Mouse (Mus musculus) embryonic facial prominence, embryonic 15.5 days (tissue): ENCODE data around the gene Mynn. TPM values are rescaled to one million over a fixed set of nuclear protein-coding genes. Genes with fewer than 3 reads are reported as not detected.

Experiments
- ATAC-seq: fragments of 200-750 bp; cut with Nextera tagmentation; 2 replicates; pipeline ENCODE4 v1.8.0; 2017; ENCODE audit warnings: low read depth, moderate TSS enrichment; ENCODE audit not compliant: insufficient number of reproducible peaks, low FRiP score, low TSS enrichment
- H3K27ac ChIP-seq: fragments of 300-500 bp; sonication (generic); replicated peaks from 2 replicates; pipeline ENCODE4 v1.5.1; 2015; ENCODE audit warnings: mild to moderate bottlenecking, inconsistent platforms
- H3K27me3 ChIP-seq: fragments of 300-500 bp; sonication (generic); 2 replicates; pipeline ENCODE4 v1.6.1; 2015; ENCODE audit warnings: inconsistent platforms
- H3K36me3 ChIP-seq: fragments of 300-500 bp; sonication (generic); 2 replicates; pipeline ENCODE4 v1.6.1; 2015; ENCODE audit warnings: mild to moderate bottlenecking, inconsistent platforms
- H3K4me1 ChIP-seq: fragments of 300-500 bp; sonication (generic); 2 replicates; pipeline ENCODE4 v1.6.1; 2015; ENCODE audit warnings: inconsistent platforms
- H3K4me2 ChIP-seq: fragments of 300-500 bp; sonication (generic); replicated peaks from 2 replicates; pipeline ENCODE4 v1.6.1; 2015; ENCODE audit warnings: mild to moderate bottlenecking, inconsistent platforms
- H3K4me3 ChIP-seq: fragments of 300-500 bp; sonication (generic); replicated peaks from 2 replicates; pipeline ENCODE4 v1.5.1; 2015; ENCODE audit warnings: mild to moderate bottlenecking, inconsistent platforms
- H3K9ac ChIP-seq: fragments of 300-500 bp; sonication (generic); 2 replicates; pipeline ENCODE4 v1.6.1; 2015; ENCODE audit warnings: inconsistent platforms
- H3K9me3 ChIP-seq: fragments of 300-500 bp; sonication (generic); replicated peaks from 2 replicates; pipeline ENCODE4 v1.6.1; 2016; ENCODE audit warnings: inconsistent platforms
- WGBS: fragments of 180-500 bp; shearing (Covaris S2); methylation state at CpG from one replicate; pipeline ENCODE4 v1.1.7; 2015; 5-methylcytosine and 5-hydroxymethylcytosine counted together
- polyA plus RNA-seq: library from polyadenylated mRNA; unstranded; fragments of >200 nt; fragmentation: Nextera tagmentation; extraction: Ambion mirVana; gene quantifications from 2 replicates; pipeline ENCODE4 v1.2.1, GENCODE M21; 2015

Gene Mynn
- polyA plus RNA-seq, 1 experiment from 2014 or later: 27.7 TPM

- Histone ChIP-seq H3K27me3 (0 out of 2 replicates have a peak, but pooled peaks cover 8% of the 10 kb centered on the region), H3K9me3 (no peaks in the 10 kb centered on the region), H3K4me1 (0 out of 2 replicates have a peak, but pooled peaks cover 7% of the 10 kb centered on the region), H3K4me2 (no peak within 1 kb of the TSS), H3K27ac (no peak within 1 kb of the TSS), H3K36me3 (no peaks in the 10 kb centered on the region), H3K9ac (no peak within 1 kb of the TSS), H3K4me3 (no peak within 1 kb of the TSS)
- ATAC-seq: no peak
- 47% methylated on average over 2 of the region's 2 CpGs for WGBS
Observed at GRCm38 (mm10) chr3:30644207-30644606, 42.3 kb downstream of the Mynn start, which contains the start of gene Lrriq4. TSS of gene Lrriq4 (plus strand) at chr3:30644507.

- no peak overlapping the region for H3K27ac ChIP-seq
- no peak overlapping the region for H3K9ac ChIP-seq
- H3K4me1 ChIP-seq: peaks cover 17% of the 10 kb centered on the region
- no peak for ATAC-seq
- no peak overlapping the region for H3K4me3 ChIP-seq
- H3K9me3 ChIP-seq: no peaks in the 10 kb centered on the region
- no peaks in the 10 kb centered on the region for H3K36me3 ChIP-seq
- WGBS: 28% methylated on average over 8 of the region's 8 CpGs
- H3K4me2 ChIP-seq: no peak overlapping the region
- H3K27me3 ChIP-seq: peaks cover 17% of the 10 kb centered on the region
Observed at GRCm38 (mm10) chr3:30646761-30647160, 44.9 kb downstream of the Mynn start.

- peaks cover 17% of the 10 kb centered on the region for H3K4me1 ChIP-seq
- H3K9me3 ChIP-seq: no peaks in the 10 kb centered on the region
- H3K27ac ChIP-seq: no peak within 1 kb of the TSS
- peak; percentile 61 for ATAC-seq
- H3K36me3 ChIP-seq: no peaks in the 10 kb centered on the region
- peak within 1 kb of the TSS; percentile 40 for H3K4me3 ChIP-seq
- 3% methylated on average over 25 of the region's 25 CpGs for WGBS
- peaks cover 17% of the 10 kb centered on the region for H3K27me3 ChIP-seq
- no peak within 1 kb of the TSS for H3K9ac ChIP-seq
- H3K4me2 ChIP-seq: peak within 1 kb of the TSS; percentile 55
Observed at GRCm38 (mm10) chr3:30647440-30648090, 45.7 kb downstream of the Mynn start, which contains the start of gene Lrrc34. TSS of gene Lrrc34 (minus strand) at chr3:30647869.

- WGBS: 86% methylated on average over 2 of the region's 2 CpGs
- ATAC-seq: no peak
- peaks cover 17% of the 10 kb centered on the region for H3K4me1 ChIP-seq
Observed at GRCm38 (mm10) chr3:30648466-30648865, 46.6 kb downstream of the Mynn start.

GRCm38 (mm10) chr3:30650062-30650841 lies 48.4 kb downstream of the Mynn start:
- Histone ChIP-seq H3K27me3 (peaks cover 17% of the 10 kb centered on the region), H3K9ac (no peak overlapping the region), H3K4me3 (peak overlapping the region; percentile 29), H3K9me3 (no peaks in the 10 kb centered on the region), H3K27ac (no peak overlapping the region), H3K4me2 (peak overlapping the region; percentile 66), H3K36me3 (no peaks in the 10 kb centered on the region), H3K4me1 (peaks cover 17% of the 10 kb centered on the region)
- under 1% methylated on average over 41 of the region's 41 CpGs for WGBS
- ATAC-seq: no peak; the same call in 1 of the 2 replicates

More at GRCm38 (mm10) chr3:30648466-30648865, 46.6 kb downstream of the Mynn start:
- no peak overlapping the region for H3K9ac ChIP-seq
- no peaks in the 10 kb centered on the region for H3K9me3 ChIP-seq
- no peaks in the 10 kb centered on the region for H3K36me3 ChIP-seq
- no peak overlapping the region for H3K4me2 ChIP-seq
- H3K27ac ChIP-seq: no peak overlapping the region
- no peak overlapping the region for H3K4me3 ChIP-seq
- H3K27me3 ChIP-seq: peaks cover 17% of the 10 kb centered on the region

- Histone ChIP-seq H3K4me3 (no peak overlapping the region), H3K9me3 (no peaks in the 10 kb centered on the region), H3K4me2 (no peak overlapping the region), H3K27me3 (no peaks in the 10 kb centered on the region), H3K4me1 (no peaks in the 10 kb centered on the region), H3K36me3 (no peaks in the 10 kb centered on the region), H3K9ac (no peak overlapping the region), H3K27ac (no peak overlapping the region)
- ATAC-seq: no peak
- WGBS: 78% methylated on average over 5 of the region's 5 CpGs
Observed at GRCm38 (mm10) chr3:30655937-30656336, 54.1 kb downstream of the Mynn start.

- H3K4me3 ChIP-seq: no peak overlapping the region
- H3K36me3 ChIP-seq: no peaks in the 10 kb centered on the region
- no peak for ATAC-seq
- H3K9ac ChIP-seq: no peak overlapping the region
- no peak overlapping the region for H3K4me2 ChIP-seq
- WGBS: 82% methylated on average over 9 of the region's 9 CpGs
- H3K9me3 ChIP-seq: no peaks in the 10 kb centered on the region
- H3K27me3 ChIP-seq: no peaks in the 10 kb centered on the region
- H3K27ac ChIP-seq: no peak overlapping the region
- H3K4me1 ChIP-seq: no peaks in the 10 kb centered on the region
Observed at GRCm38 (mm10) chr3:30658486-30658885, 56.6 kb downstream of the Mynn start.

Other genes with a start within 250 kb of the Mynn start
- 8.8 and 9.0 TPM in 2 replicates for gene Mecom, start 54.1 kb upstream of the Mynn start, polyA plus RNA-seq
- not detected in 2 replicates for gene Actrt3, start 2.1 kb upstream of the Mynn start, polyA plus RNA-seq
- gene Lrriq4, start 42.4 kb downstream of the Mynn start, polyA plus RNA-seq: not detected in 2 replicates
- gene Lrrc34, start 45.8 kb downstream of the Mynn start, polyA plus RNA-seq: 6.4 and 10.3 TPM in 2 replicates
- 0.53 and 1.9 TPM in 2 replicates for gene Lrrc31, start 97.8 kb downstream of the Mynn start, polyA plus RNA-seq
- not detected in 2 replicates for gene Samd7, start 144.2 kb downstream of the Mynn start, polyA plus RNA-seq
- gene Sec62, start 190.8 kb downstream of the Mynn start, polyA plus RNA-seq: 88.8 and 95.2 TPM in 2 replicates